Mouse (Mus musculus) brain, adult 2 months (tissue): ENCODE results near the gene 9130023H24Rik.

ENCODE experiments used
- DNase-seq: peaks from one replicate; pipeline ENCODE4 v3.0.0; 2011; ENCODE audit warnings: low read depth, low spot score

Gene 9130023H24Rik

DNA sequence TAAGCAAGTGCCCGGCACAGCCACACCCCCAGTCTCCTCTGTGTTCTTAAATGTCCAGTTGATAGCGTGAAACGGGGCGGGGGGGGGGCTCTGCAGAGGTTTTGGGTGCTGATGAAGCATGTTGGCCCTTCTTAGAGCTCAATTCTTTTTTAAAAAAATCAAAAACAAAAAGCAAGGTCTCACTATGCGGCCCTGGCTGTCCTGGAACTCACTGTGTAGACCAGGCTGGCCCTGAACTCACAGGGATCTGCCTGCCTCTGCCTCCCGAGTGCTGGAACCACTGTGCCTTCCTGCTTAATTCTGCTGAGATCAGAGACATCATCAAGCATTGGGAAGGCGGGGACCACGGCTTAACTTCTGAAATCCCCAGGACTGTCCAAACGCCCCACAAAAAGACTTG is 36.2 kb downstream of the 9130023H24Rik start:
- no peak for DNase-seq
